Comparison of ENCODE assay signal across 8 mouse cellular contexts in genomic region chr3:96558668-96559196, GRCm38 (mm10). TPM values are rescaled to one million over a fixed set of nuclear protein-coding genes. Genes with fewer than 3 reads are reported as not detected.
DNase-seq lines count a peak whose midpoint lies in the region; ATAC-seq and TF ChIP-seq lines count a peak whose summit lies in the region.

No protein-coding gene starts in this region.

- H3K9me3 ChIP-seq in embryonic facial prominence, embryonic 10.5 days = no peaks in the 10 kb centered on the region
- no peaks in the 10 kb centered on the region for H3K9me3 ChIP-seq in hindbrain, embryonic 14.5 days (ENCODE audit: control insufficient read depth, low read length)
- no peaks in the 10 kb centered on the region for H3K9me3 ChIP-seq in midbrain, embryonic 13.5 days

- no peak for ATAC-seq in hindbrain, embryonic 14.5 days (ENCODE audit: low FRiP score)
- ATAC-seq in midbrain, embryonic 13.5 days = no peak
- ATAC-seq in activated CD4-positive, CD25-positive, alpha-beta regulatory T cell, adult 4 months = no peak

- H3K4me1 ChIP-seq in embryonic facial prominence, embryonic 10.5 days = peaks cover 59% of the 10 kb centered on the region
- H3K4me1 ChIP-seq in hindbrain, embryonic 14.5 days (replicated peaks; ENCODE audit: control insufficient read depth, insufficient read depth, low read length) = peaks cover 44% of the 10 kb centered on the region
- H3K4me1 ChIP-seq in midbrain, embryonic 13.5 days (replicated peaks) = peaks cover 53% of the 10 kb centered on the region

- no peak for DNase-seq in left cerebral cortex, adult 2 months (ENCODE audit: extremely low spot score in 1 of 2, low spot score in 2 of 2)
- no peak for DNase-seq in left cerebral cortex, adult 11 months (ENCODE audit: low spot score)
- no peak for DNase-seq in embryonic facial prominence, embryonic 10.5 days (ENCODE audit: low spot score)
- no peak for DNase-seq in hindbrain, embryonic 14.5 days (ENCODE audit: low spot score)
- DNase-seq in left cerebral cortex, adult 9 months (ENCODE audit: low spot score in 2 of 2) = no peak
- no peak for DNase-seq in MN1 (ENCODE audit: low spot score)

- intact Hi-C loops in left cerebral cortex, adult 2 months (cut with DNase I) = no loop called here

- H3K27me3 ChIP-seq in embryonic facial prominence, embryonic 10.5 days (replicated peaks; ENCODE audit: low read depth, poor library complexity, severe bottlenecking) = no peaks in the 10 kb centered on the region
- H3K27me3 ChIP-seq in hindbrain, embryonic 14.5 days (ENCODE audit: control insufficient read depth, insufficient read depth, low read length) = no peaks in the 10 kb centered on the region
- no peaks in the 10 kb centered on the region for H3K27me3 ChIP-seq in midbrain, embryonic 13.5 days

- WGBS in embryonic facial prominence, embryonic 10.5 days = 57% methylated on average over 10 of the region's 10 CpGs
- 35% methylated on average over 10 of the region's 10 CpGs for WGBS in hindbrain, embryonic 14.5 days
- WGBS in midbrain, embryonic 13.5 days = 41% methylated on average over 10 of the region's 10 CpGs

- peak overlapping the region; percentile 85 for H3K4me2 ChIP-seq in hindbrain, embryonic 14.5 days (replicated peaks)
- peak overlapping the region; percentile 82 for H3K4me2 ChIP-seq in midbrain, embryonic 13.5 days (replicated peaks)

- H3K9ac ChIP-seq in hindbrain, embryonic 14.5 days = peak overlapping the region; percentile 61
- peak overlapping the region; percentile 57 for H3K9ac ChIP-seq in midbrain, embryonic 13.5 days (replicated peaks)

- peak overlapping the region; percentile 51 for H3K4me3 ChIP-seq in left cerebral cortex, adult 2 months
- H3K4me3 ChIP-seq in embryonic facial prominence, embryonic 10.5 days = peak overlapping the region; percentile 80
- peak overlapping the region; percentile 64 for H3K4me3 ChIP-seq in hindbrain, embryonic 14.5 days (replicated peaks; ENCODE audit: low read length)
- peak overlapping the region; percentile 60 for H3K4me3 ChIP-seq in midbrain, embryonic 13.5 days (replicated peaks)

- H3K27ac ChIP-seq in left cerebral cortex, adult 2 months = peak overlapping the region; percentile 77
- H3K27ac ChIP-seq in embryonic facial prominence, embryonic 10.5 days (replicated peaks) = peak overlapping the region; percentile 88
- no peak overlapping the region; the same call in 1 of the 2 replicates for H3K27ac ChIP-seq in hindbrain, embryonic 14.5 days
- H3K27ac ChIP-seq in midbrain, embryonic 13.5 days = no peak overlapping the region

- no peak for TF ChIP-seq CTCF in left cerebral cortex, adult 2 months (IDR thresholded peaks at IDR 0.05)

- peaks cover 23% of the 10 kb centered on the region for H3K36me3 ChIP-seq in embryonic facial prominence, embryonic 10.5 days (replicated peaks)
- H3K36me3 ChIP-seq in hindbrain, embryonic 14.5 days (replicated peaks; ENCODE audit: control insufficient read depth, insufficient read depth) = peaks cover 21% of the 10 kb centered on the region
- H3K36me3 ChIP-seq in midbrain, embryonic 13.5 days = peaks cover 21% of the 10 kb centered on the region

RNA-seq across cellular contexts. Expression of gene Txnip, which starts 1.0 kb away (rescaled TPM):
- total RNA-seq in left cerebral cortex, adult 2 months (2021) = 10 to 100 TPM; 22.4 to 28.2 TPM
- polyA plus RNA-seq in embryonic facial prominence, embryonic 10.5 days (2016; fragmentation: Nextera tagmentation; extraction: Ambion mirVana) = 31.2 and 34.9 TPM in 2 replicates
- polyA plus RNA-seq in hindbrain, embryonic 14.5 days (2014; fragmentation: Nextera tagmentation; extraction: Ambion mirVana) = 53.2 and 71.4 TPM in 2 replicates
- 52.2 and 57.6 TPM in 2 replicates for polyA plus RNA-seq in midbrain, embryonic 13.5 days (2015; fragmentation: Nextera tagmentation; extraction: Ambion mirVana)
- 100 to 1,000 TPM; 276 to 326 TPM for polyA plus RNA-seq in activated CD4-positive, CD25-positive, alpha-beta regulatory T cell, adult 4 months (2017; shearing (Covaris generic))

RNA-seq across cellular contexts. Expression of gene Gm16253, which starts 18.1 kb away (rescaled TPM):
- not detected for total RNA-seq in left cerebral cortex, adult 2 months (2021)
- polyA plus RNA-seq in embryonic facial prominence, embryonic 10.5 days (2016; fragmentation: Nextera tagmentation; extraction: Ambion mirVana) = 1.6 and 1.9 TPM in 2 replicates
- polyA plus RNA-seq in hindbrain, embryonic 14.5 days (2014; fragmentation: Nextera tagmentation; extraction: Ambion mirVana) = 0.39 TPM in 1 of 2 replicates, not detected in the other
- polyA plus RNA-seq in midbrain, embryonic 13.5 days (2015; fragmentation: Nextera tagmentation; extraction: Ambion mirVana) = 0.81 and 1.7 TPM in 2 replicates
- not detected for polyA plus RNA-seq in activated CD4-positive, CD25-positive, alpha-beta regulatory T cell, adult 4 months (2017; shearing (Covaris generic))

RNA-seq across cellular contexts. Expression of gene Hfe2, which starts 33.8 kb away (rescaled TPM):
- total RNA-seq in left cerebral cortex, adult 2 months (2021) = 1 to 10 TPM; 1.7 to 1.8 TPM
- 1.4 and 1.5 TPM in 2 replicates for polyA plus RNA-seq in embryonic facial prominence, embryonic 10.5 days (2016; fragmentation: Nextera tagmentation; extraction: Ambion mirVana)
- polyA plus RNA-seq in hindbrain, embryonic 14.5 days (2014; fragmentation: Nextera tagmentation; extraction: Ambion mirVana) = 1.9 and 2.1 TPM in 2 replicates
- 0.62 and 0.76 TPM in 2 replicates for polyA plus RNA-seq in midbrain, embryonic 13.5 days (2015; fragmentation: Nextera tagmentation; extraction: Ambion mirVana)
- polyA plus RNA-seq in activated CD4-positive, CD25-positive, alpha-beta regulatory T cell, adult 4 months (2017; shearing (Covaris generic)) = not detected

RNA-seq across cellular contexts. Expression of gene Polr3gl, which starts 35.2 kb away (rescaled TPM):
- total RNA-seq in left cerebral cortex, adult 2 months (2021) = 10 to 100 TPM; 26.6 to 28.1 TPM
- polyA plus RNA-seq in embryonic facial prominence, embryonic 10.5 days (2016; fragmentation: Nextera tagmentation; extraction: Ambion mirVana) = 30.0 and 33.1 TPM in 2 replicates
- polyA plus RNA-seq in hindbrain, embryonic 14.5 days (2014; fragmentation: Nextera tagmentation; extraction: Ambion mirVana) = 11.0 and 18.5 TPM in 2 replicates
- 41.1 and 42.0 TPM in 2 replicates for polyA plus RNA-seq in midbrain, embryonic 13.5 days (2015; fragmentation: Nextera tagmentation; extraction: Ambion mirVana)
- 10 to 100 TPM; 25.1 to 35.6 TPM for polyA plus RNA-seq in activated CD4-positive, CD25-positive, alpha-beta regulatory T cell, adult 4 months (2017; shearing (Covaris generic))

RNA-seq across cellular contexts. Expression of gene Ankrd34a, which starts 37.7 kb away (rescaled TPM):
- 10 to 100 TPM; 66.8 to 70.3 TPM for total RNA-seq in left cerebral cortex, adult 2 months (2021)
- 0.66 and 0.99 TPM in 2 replicates for polyA plus RNA-seq in embryonic facial prominence, embryonic 10.5 days (2016; fragmentation: Nextera tagmentation; extraction: Ambion mirVana)
- polyA plus RNA-seq in hindbrain, embryonic 14.5 days (2014; fragmentation: Nextera tagmentation; extraction: Ambion mirVana) = 17.5 and 22.3 TPM in 2 replicates
- polyA plus RNA-seq in midbrain, embryonic 13.5 days (2015; fragmentation: Nextera tagmentation; extraction: Ambion mirVana) = 5.3 and 6.5 TPM in 2 replicates
- not detected for polyA plus RNA-seq in activated CD4-positive, CD25-positive, alpha-beta regulatory T cell, adult 4 months (2017; shearing (Covaris generic))

Comparison
In these comparisons a context has a peak if more than half of its experiments do, and no peak if none do; other contexts are left out.
1. H3K27ac ChIP-seq: peak in left cerebral cortex, adult 2 months (single experiment) and embryonic facial prominence, embryonic 10.5 days (single experiment); none in hindbrain, embryonic 14.5 days (single experiment) and midbrain, embryonic 13.5 days (single experiment).
2. Peak in every context shown above with its lines, with median percentiles within 50 percentile points of each other: H3K4me3 ChIP-seq.